Mouse (Mus musculus) regulatory T cell (primary cell): ENCODE measurements at regions not wholly inside any gene's neighbourhood (a gene's known extent, or its start where the extent isn't known, plus 50 kb on each side); places are given as distances from the start of the nearest gene placed in this dataset.
"Not testable (repeated sequence)": the region's sequence is repeated elsewhere in the genome, so short reads cannot be mapped to it uniquely, and the experiment has no call there.

Experiments
- in situ Hi-C: fragments of 300-600 bp; cut with MboI, MseI; formaldehyde crosslinking; loops from one replicate; pipeline ENCODE4 v1.15.1; 2025; ENCODE audit warnings: high pct_unique_total_duplicates

- in situ Hi-C loops: loop anchor here (10.0 kb wide), 1 partner anchor 1669 kb away; no protein-coding TSS in a partner anchor
Measured at GRCm38 (mm10) chr2:98263641-98264040, 398.4 kb upstream of the Gm10801 start.

DNA sequence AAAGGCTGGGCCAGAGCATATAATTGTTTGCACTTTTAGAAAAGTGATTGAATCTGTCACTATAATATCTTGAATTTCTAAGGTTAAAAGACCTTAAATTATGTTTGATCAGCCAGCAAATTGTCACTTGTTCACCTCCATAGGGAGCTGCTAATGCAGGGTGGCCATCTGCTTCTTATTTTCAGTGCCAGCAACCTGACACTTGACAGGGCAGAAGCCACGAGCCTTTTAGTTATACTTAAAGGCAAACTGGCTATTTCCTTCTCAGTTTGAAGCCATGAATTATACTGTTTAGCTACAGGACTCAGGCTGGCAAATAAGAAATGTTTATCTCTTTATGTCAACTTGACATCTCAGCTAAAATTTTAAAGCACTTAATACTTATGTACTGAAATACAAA, 392.5 kb upstream of the Gm10801 start:
- in situ Hi-C loops: loop anchor here (10.0 kb wide), 1 partner anchor 1675 kb away; no protein-coding TSS in a partner anchor

DNA sequence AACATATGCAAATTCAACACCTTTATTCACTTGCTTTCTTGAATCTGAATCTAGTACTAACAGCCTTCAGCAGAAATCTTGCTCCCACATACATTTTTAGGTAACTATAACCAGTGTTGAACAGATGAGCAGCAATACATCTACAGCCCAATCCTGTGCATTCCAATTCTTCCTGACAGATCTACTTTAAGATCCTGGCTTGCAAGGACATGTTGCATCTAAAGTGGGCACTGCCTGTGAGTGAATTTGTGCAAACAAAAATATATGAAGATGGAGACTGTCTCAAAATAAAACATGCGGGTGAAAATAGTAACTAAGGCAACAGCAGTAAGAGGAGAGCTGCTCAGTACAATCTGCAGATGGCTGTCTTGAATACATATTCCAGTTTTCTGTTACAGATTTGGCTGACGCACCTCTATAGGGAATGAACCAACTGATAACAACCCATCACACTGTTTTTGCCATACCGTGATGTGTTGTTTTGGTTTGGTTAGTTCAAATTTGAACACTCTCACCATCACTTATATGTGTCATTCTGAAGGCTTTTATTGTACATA, 375.2 kb upstream of the Gm10801 start:
- in situ Hi-C loops: no loop called here

GRCm38 (mm10) chr2:98330025-98330424, 332.0 kb upstream of the Gm10801 start:
- in situ Hi-C loops: not testable (repeated sequence)

GRCm38 (mm10) chr2:98354200-98354599, 307.8 kb upstream of the Gm10801 start:
- in situ Hi-C loops: no loop called here

- in situ Hi-C loops: no loop called here
Measured at GRCm38 (mm10) chr2:98379211-98379610, 282.8 kb upstream of the Gm10801 start.
